Mouse (Mus musculus): ENCODE measurements around the gene Stx19. TPM values are rescaled to one million over a fixed set of nuclear protein-coding genes. Genes with fewer than 3 reads are reported as not detected.

Stx19 gene
- polyA plus RNA-seq (2012; ENCODE audit: insufficient read depth, insufficient read length, low replicate concordance, missing spikeins), result not detected in 2 replicates

GRCm38 (mm10) chr16:62814491-62814890 lies at the start of gene Stx19:
Gene Stx19, plus strand, starts transcription at chr16:62814676.
- WGBS, result 89% methylated on average over 5 of the region's 5 CpGs

GRCm38 (mm10) chr16:62773462-62773861 lies 41.0 kb upstream of the Stx19 start:
- TF ChIP-seq POLR2A (IDR thresholded peaks at IDR 0.05; ENCODE audit: insufficient read depth, low read depth, low read length) (no peak), CTCF (IDR thresholded peaks at IDR 0.05; ENCODE audit: insufficient read depth, low read depth, low read length) (no peak)
- H3K4me3 ChIP-seq (ENCODE audit: insufficient read depth, low read depth, low read length), result no peak overlapping the region
- no peak overlapping the region for H3K27ac ChIP-seq (ENCODE audit: insufficient read depth, low read depth, low read length)
- no peaks in the 10 kb centered on the region for H3K4me1 ChIP-seq (ENCODE audit: control insufficient read depth, insufficient read depth, low read length)
- WGBS, result 77% methylated on average over 4 of the region's 4 CpGs

More at GRCm38 (mm10) chr16:62814491-62814890, at the start of gene Stx19:
- no peak for TF ChIP-seq POLR2A (IDR thresholded peaks at IDR 0.05; ENCODE audit: insufficient read depth, low read depth, low read length)
- TF ChIP-seq CTCF (IDR thresholded peaks at IDR 0.05; ENCODE audit: insufficient read depth, low read depth, low read length), result no peak
- H3K4me3 ChIP-seq (ENCODE audit: insufficient read depth, low read depth, low read length), result no peak within 1 kb of the TSS
- no peaks in the 10 kb centered on the region for H3K4me1 ChIP-seq (ENCODE audit: control insufficient read depth, insufficient read depth, low read length)
- H3K27ac ChIP-seq (ENCODE audit: insufficient read depth, low read depth, low read length), result no peak within 1 kb of the TSS

- 89% methylated on average over 11 of the region's 11 CpGs for WGBS
- no peak overlapping the region for H3K4me3 ChIP-seq (ENCODE audit: insufficient read depth, low read depth, low read length)
- no peak overlapping the region for H3K27ac ChIP-seq (ENCODE audit: insufficient read depth, low read depth, low read length)
- TF ChIP-seq POLR2A (IDR thresholded peaks at IDR 0.05; ENCODE audit: insufficient read depth, low read depth, low read length) (no peak), CTCF (IDR thresholded peaks at IDR 0.05; ENCODE audit: insufficient read depth, low read depth, low read length) (no peak)
- H3K4me1 ChIP-seq (ENCODE audit: control insufficient read depth, insufficient read depth, low read length), result no peaks in the 10 kb centered on the region
Observed at GRCm38 (mm10) chr16:62776034-62776433, 38.4 kb upstream of the Stx19 start.

- peaks cover 2% of the 10 kb centered on the region; the same call in 1 of the 2 replicates for H3K4me1 ChIP-seq (ENCODE audit: control insufficient read depth, insufficient read depth, low read length)
- TF ChIP-seq POLR2A (IDR thresholded peaks at IDR 0.05; ENCODE audit: insufficient read depth, low read depth, low read length) (no peak), CTCF (IDR thresholded peaks at IDR 0.05; ENCODE audit: insufficient read depth, low read depth, low read length) (no peak)
- no peak overlapping the region for H3K4me3 ChIP-seq (ENCODE audit: insufficient read depth, low read depth, low read length)
- no peak overlapping the region for H3K27ac ChIP-seq (ENCODE audit: insufficient read depth, low read depth, low read length)
- 78% methylated on average over 10 of the region's 10 CpGs for WGBS
Observed at GRCm38 (mm10) chr16:62778282-62778681, 36.2 kb upstream of the Stx19 start.

GRCm38 (mm10) chr16:62782229-62782628 lies 32.2 kb upstream of the Stx19 start:
- Histone ChIP-seq H3K4me1 (ENCODE audit: control insufficient read depth, insufficient read depth, low read length) (peaks cover 6% of the 10 kb centered on the region; the same call in 1 of the 2 replicates), H3K27ac (ENCODE audit: insufficient read depth, low read depth, low read length) (no peak overlapping the region), H3K4me3 (ENCODE audit: insufficient read depth, low read depth, low read length) (no peak overlapping the region)
- 60% methylated on average over 5 of the region's 5 CpGs for WGBS
- TF ChIP-seq CTCF (IDR thresholded peaks at IDR 0.05; ENCODE audit: insufficient read depth, low read depth, low read length), result no peak
- TF ChIP-seq POLR2A (IDR thresholded peaks at IDR 0.05; ENCODE audit: insufficient read depth, low read depth, low read length), result no peak

- WGBS, result 1% methylated on average over 41 of the region's 41 CpGs
Observed at GRCm38 (mm10) chr16:62786621-62787331, 27.7 kb upstream of the Stx19 start, which contains the start of gene Nsun3. Gene Nsun3, minus strand, starts transcription at chr16:62786818.

GRCm38 (mm10) chr16:62796608-62797007 lies 17.9 kb upstream of the Stx19 start:
- TF ChIP-seq POLR2A (IDR thresholded peaks at IDR 0.05; ENCODE audit: insufficient read depth, low read depth, low read length), result no peak
- TF ChIP-seq CTCF (IDR thresholded peaks at IDR 0.05; ENCODE audit: insufficient read depth, low read depth, low read length), result no peak
- H3K4me1 ChIP-seq (ENCODE audit: control insufficient read depth, insufficient read depth, low read length), result no peaks in the 10 kb centered on the region
- 90% methylated on average over 1 of the region's 1 CpGs for WGBS
- no peak overlapping the region for H3K4me3 ChIP-seq (ENCODE audit: insufficient read depth, low read depth, low read length)
- no peak overlapping the region for H3K27ac ChIP-seq (ENCODE audit: insufficient read depth, low read depth, low read length)

More at GRCm38 (mm10) chr16:62786621-62787331, 27.7 kb upstream of the Stx19 start, which contains the start of gene Nsun3:
- TF ChIP-seq CTCF (IDR thresholded peaks at IDR 0.05; ENCODE audit: insufficient read depth, low read depth, low read length) (no peak), POLR2A (IDR thresholded peaks at IDR 0.05; ENCODE audit: insufficient read depth, low read depth, low read length) (peak; percentile 93)
- Histone ChIP-seq H3K4me3 (ENCODE audit: insufficient read depth, low read depth, low read length) (peak within 1 kb of the TSS; percentile 99), H3K27ac (ENCODE audit: insufficient read depth, low read depth, low read length) (peak within 1 kb of the TSS; percentile 84), H3K4me1 (ENCODE audit: control insufficient read depth, insufficient read depth, low read length) (peaks cover 7% of the 10 kb centered on the region; the same call in 1 of the 2 replicates)

- Histone ChIP-seq H3K4me3 (ENCODE audit: insufficient read depth, low read depth, low read length) (no peak overlapping the region), H3K27ac (ENCODE audit: insufficient read depth, low read depth, low read length) (no peak overlapping the region), H3K4me1 (ENCODE audit: control insufficient read depth, insufficient read depth, low read length) (no peaks in the 10 kb centered on the region)
- no peak for TF ChIP-seq POLR2A (IDR thresholded peaks at IDR 0.05; ENCODE audit: insufficient read depth, low read depth, low read length)
- TF ChIP-seq CTCF (IDR thresholded peaks at IDR 0.05; ENCODE audit: insufficient read depth, low read depth, low read length), result no peak
- WGBS, result 87% methylated on average over 3 of the region's 3 CpGs
Observed at GRCm38 (mm10) chr16:62798808-62799207, 15.7 kb upstream of the Stx19 start.

GRCm38 (mm10) chr16:62799426-62799825 lies 15.1 kb upstream of the Stx19 start:
- WGBS, result 88% methylated on average over 4 of the region's 4 CpGs
- TF ChIP-seq CTCF (IDR thresholded peaks at IDR 0.05; ENCODE audit: insufficient read depth, low read depth, low read length) (no peak), POLR2A (IDR thresholded peaks at IDR 0.05; ENCODE audit: insufficient read depth, low read depth, low read length) (no peak)
- H3K4me3 ChIP-seq (ENCODE audit: insufficient read depth, low read depth, low read length), result no peak overlapping the region
- H3K27ac ChIP-seq (ENCODE audit: insufficient read depth, low read depth, low read length), result no peak overlapping the region
- no peaks in the 10 kb centered on the region for H3K4me1 ChIP-seq (ENCODE audit: control insufficient read depth, insufficient read depth, low read length)
